Mouse (Mus musculus) midbrain, embryonic 11.5 days (tissue): ENCODE data around the gene Lrp5. TPM values are rescaled to one million over a fixed set of nuclear protein-coding genes. Genes with fewer than 3 reads are reported as not detected.

Experiments
- ATAC-seq: fragments of 200-750 bp; cut with Nextera tagmentation; 2 replicates; pipeline ENCODE4 v1.8.0; 2017; ENCODE audit warnings: moderate TSS enrichment, moderate library complexity; ENCODE audit not compliant: low FRiP score
- DNase-seq: peaks from one replicate; pipeline ENCODE4 v3.0.0; 2015; ENCODE audit warnings: low spot score; ENCODE audit errors: missing footprints
- H3K27ac ChIP-seq: fragments of 300-500 bp; sonication (generic); 2 replicates; pipeline ENCODE4 v1.5.1; 2014; ENCODE audit warnings: low read depth, low read length
- H3K27me3 ChIP-seq: fragments of 300-500 bp; sonication (generic); 2 replicates; pipeline ENCODE4 v1.6.1; 2014; ENCODE audit warnings: mild to moderate bottlenecking, low read length, moderate library complexity, mixed read lengths; ENCODE audit not compliant: control insufficient read depth, insufficient read depth
- H3K36me3 ChIP-seq: fragments of 300-500 bp; sonication (generic); 2 replicates; pipeline ENCODE4 v1.6.1; 2014; ENCODE audit warnings: mild to moderate bottlenecking, low read length, moderate library complexity, mixed read lengths; ENCODE audit not compliant: control insufficient read depth, insufficient read depth
- H3K4me1 ChIP-seq: fragments of 300-500 bp; sonication (generic); 2 replicates; pipeline ENCODE4 v1.6.1; 2014; ENCODE audit warnings: low read length; ENCODE audit not compliant: control insufficient read depth, insufficient read depth
- H3K4me2 ChIP-seq: fragments of 300-500 bp; sonication (generic); 2 replicates; pipeline ENCODE4 v1.6.1; 2014; ENCODE audit warnings: mild to moderate bottlenecking, moderate library complexity
- H3K4me3 ChIP-seq: fragments of 300-500 bp; sonication (generic); 2 replicates; pipeline ENCODE4 v1.5.1; 2014; ENCODE audit warnings: low read depth, low read length
- H3K9ac ChIP-seq: fragments of 300-500 bp; sonication (generic); 2 replicates; pipeline ENCODE4 v1.6.1; 2014; ENCODE audit warnings: low read length
- H3K9me3 ChIP-seq: fragments of 300-500 bp; sonication (generic); 2 replicates; pipeline ENCODE4 v1.6.1; 2016; ENCODE audit warnings: low read length; ENCODE audit not compliant: control insufficient read depth
- WGBS: fragments of 180-500 bp; shearing (Covaris S2); extraction: QIAGEN DNeasy Blood & Tissue Kit; methylation state at CpG from one replicate; pipeline ENCODE4 v1.1.7; 2014; 5-methylcytosine and 5-hydroxymethylcytosine counted together
- polyA plus RNA-seq: library from polyadenylated mRNA; unstranded; fragments of >200 nt; fragmentation: Nextera tagmentation; extraction: Ambion mirVana; gene quantifications from 2 replicates; pipeline ENCODE4 v1.2.1, GENCODE M21; 2014

Gene Lrp5
- polyA plus RNA-seq, 1 experiment from 2014 or later: 2.8 TPM

DNA sequence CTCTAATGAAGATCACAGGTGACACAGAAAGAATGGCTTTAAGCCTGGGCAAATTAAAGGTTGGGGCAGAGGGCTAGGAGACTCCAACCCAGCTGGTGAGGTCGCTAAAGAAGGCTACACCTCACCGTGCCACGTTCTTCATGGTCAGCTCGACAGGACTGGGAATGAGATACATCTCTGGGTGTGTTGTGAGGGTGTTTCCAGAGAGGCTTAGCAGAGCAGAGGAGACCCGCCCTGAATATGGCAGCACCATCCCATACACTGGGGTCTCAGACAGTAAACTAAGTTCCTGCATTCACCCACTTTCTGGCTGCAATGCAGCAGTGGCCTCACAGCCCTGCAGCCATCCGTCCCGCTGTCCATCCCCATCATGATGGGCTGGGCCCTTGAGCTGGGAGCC is 46.8 kb downstream of the Lrp5 start:
- no peak overlapping the region for H3K27ac ChIP-seq
- H3K9me3 ChIP-seq: no peaks in the 10 kb centered on the region
- peaks cover 8% of the 10 kb centered on the region for H3K4me1 ChIP-seq
- no peak overlapping the region for H3K9ac ChIP-seq
- WGBS: 89% methylated on average over 7 of the region's 7 CpGs
- no peak overlapping the region for H3K4me3 ChIP-seq
- H3K36me3 ChIP-seq: peaks cover 2% of the 10 kb centered on the region; the same call in 1 of the 2 replicates
- DNase-seq: no peak
- ATAC-seq: no peak
- no peaks in the 10 kb centered on the region for H3K27me3 ChIP-seq
- no peak overlapping the region for H3K4me2 ChIP-seq

DNA sequence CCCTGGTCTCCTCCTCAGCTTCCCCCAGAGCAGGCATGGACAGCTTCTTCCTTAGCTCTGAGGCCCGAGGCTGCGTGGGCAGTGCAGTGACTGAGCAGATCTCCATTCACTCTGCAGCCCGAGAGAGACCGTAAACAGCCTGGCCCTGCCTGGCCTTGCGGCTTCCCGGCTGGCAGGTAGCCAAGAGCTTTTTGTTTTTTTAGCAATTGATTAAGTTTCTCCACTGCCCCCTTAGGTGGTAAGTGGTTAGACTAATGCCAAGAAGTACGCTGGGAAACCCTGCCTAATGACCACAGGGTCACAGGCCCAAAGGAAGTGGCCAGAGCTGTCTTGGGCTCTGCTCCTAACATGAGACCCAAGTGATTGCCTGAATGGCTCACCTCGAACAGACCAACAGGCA is 47.7 kb downstream of the Lrp5 start:
- H3K27ac ChIP-seq: no peak overlapping the region
- no peaks in the 10 kb centered on the region for H3K27me3 ChIP-seq
- ATAC-seq (no peak), DNase-seq (no peak)
- H3K36me3 ChIP-seq: no peaks in the 10 kb centered on the region
- no peak overlapping the region for H3K4me3 ChIP-seq
- 80% methylated on average over 8 of the region's 8 CpGs for WGBS
- no peak overlapping the region for H3K9ac ChIP-seq
- H3K4me1 ChIP-seq: peaks cover 8% of the 10 kb centered on the region
- H3K4me2 ChIP-seq: no peak overlapping the region
- H3K9me3 ChIP-seq: no peaks in the 10 kb centered on the region

DNA sequence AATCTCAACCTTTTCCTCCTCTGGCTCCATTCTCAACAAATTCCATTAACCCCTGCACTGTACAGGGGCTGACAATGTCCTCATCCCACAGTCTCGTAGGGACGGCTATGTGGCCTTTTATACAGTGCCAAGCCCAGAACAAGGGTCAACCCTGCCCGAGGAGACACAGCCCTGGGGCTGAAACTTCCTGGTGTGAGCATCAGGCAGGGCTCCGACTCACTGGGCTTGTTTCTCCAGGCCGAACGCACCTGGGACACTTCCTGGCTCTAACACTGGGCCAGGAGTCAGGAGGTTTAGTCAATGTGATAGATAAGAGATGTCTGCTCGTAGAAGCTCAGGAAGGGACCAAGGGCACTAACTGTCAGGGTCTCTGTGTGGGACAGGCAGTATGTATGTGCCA is 54.3 kb downstream of the Lrp5 start:
- ATAC-seq: no peak
- no peak for DNase-seq
- 87% methylated on average over 7 of the region's 7 CpGs for WGBS
- Histone ChIP-seq H3K4me2 (no peak overlapping the region), H3K27ac (no peak overlapping the region), H3K9ac (no peak overlapping the region), H3K36me3 (no peaks in the 10 kb centered on the region; the same call in 1 of the 2 replicates), H3K4me1 (no peaks in the 10 kb centered on the region), H3K9me3 (no peaks in the 10 kb centered on the region), H3K27me3 (no peaks in the 10 kb centered on the region), H3K4me3 (no peak overlapping the region)

DNA sequence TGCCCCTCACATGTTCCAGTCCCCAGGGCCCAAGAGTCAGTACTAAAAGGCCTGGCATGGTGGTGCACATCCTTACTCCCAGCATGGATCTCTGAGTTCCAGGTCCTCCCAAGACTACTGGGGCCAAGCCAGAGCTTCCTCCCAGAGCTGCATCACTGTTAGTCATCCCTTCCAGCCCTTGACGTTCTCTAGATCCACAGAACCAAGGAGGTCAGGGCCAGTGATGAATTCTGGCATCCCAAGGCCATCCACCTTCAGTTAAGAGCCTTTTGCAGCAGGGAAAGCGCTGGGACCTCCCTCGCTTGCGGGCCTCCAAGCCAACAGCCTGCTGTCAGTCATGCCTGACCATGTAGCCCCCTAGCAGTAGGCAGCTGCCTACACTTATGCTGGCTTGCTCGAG is 54.9 kb downstream of the Lrp5 start:
- no peak overlapping the region for H3K4me3 ChIP-seq
- no peaks in the 10 kb centered on the region for H3K4me1 ChIP-seq
- DNase-seq (no peak), ATAC-seq (no peak)
- WGBS: 90% methylated on average over 5 of the region's 5 CpGs
- no peak overlapping the region for H3K4me2 ChIP-seq
- no peaks in the 10 kb centered on the region for H3K9me3 ChIP-seq
- H3K9ac ChIP-seq: no peak overlapping the region
- no peaks in the 10 kb centered on the region; the same call in 1 of the 2 replicates for H3K36me3 ChIP-seq
- no peak overlapping the region for H3K27ac ChIP-seq
- H3K27me3 ChIP-seq: no peaks in the 10 kb centered on the region

DNA sequence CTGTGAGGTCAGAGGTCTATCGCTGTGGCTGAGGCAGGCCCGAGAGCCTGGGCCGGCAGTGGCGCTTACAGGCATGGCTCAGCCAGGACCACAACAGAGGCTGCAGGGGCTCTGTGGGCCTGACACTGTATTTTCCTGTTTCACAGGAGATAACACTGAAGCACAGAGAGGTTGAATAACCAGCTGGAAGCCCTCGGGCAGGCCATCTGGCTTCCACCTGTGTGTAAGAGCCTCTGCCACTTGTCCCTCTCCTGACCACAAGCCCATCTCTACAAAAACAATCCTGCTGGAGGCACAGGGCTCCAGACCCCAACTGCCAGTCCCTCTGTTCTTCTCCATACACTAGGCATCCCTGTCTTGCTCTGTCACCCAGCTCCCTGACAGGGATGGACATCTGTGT is 55.9 kb downstream of the Lrp5 start:
- no peak for DNase-seq
- Histone ChIP-seq H3K27ac (no peak overlapping the region), H3K27me3 (no peaks in the 10 kb centered on the region), H3K9ac (no peak overlapping the region), H3K4me3 (no peak overlapping the region), H3K9me3 (no peaks in the 10 kb centered on the region), H3K4me1 (no peaks in the 10 kb centered on the region), H3K4me2 (no peak overlapping the region), H3K36me3 (no peaks in the 10 kb centered on the region; the same call in 1 of the 2 replicates)
- 83% methylated on average over 5 of the region's 5 CpGs for WGBS
- no peak for ATAC-seq

DNA sequence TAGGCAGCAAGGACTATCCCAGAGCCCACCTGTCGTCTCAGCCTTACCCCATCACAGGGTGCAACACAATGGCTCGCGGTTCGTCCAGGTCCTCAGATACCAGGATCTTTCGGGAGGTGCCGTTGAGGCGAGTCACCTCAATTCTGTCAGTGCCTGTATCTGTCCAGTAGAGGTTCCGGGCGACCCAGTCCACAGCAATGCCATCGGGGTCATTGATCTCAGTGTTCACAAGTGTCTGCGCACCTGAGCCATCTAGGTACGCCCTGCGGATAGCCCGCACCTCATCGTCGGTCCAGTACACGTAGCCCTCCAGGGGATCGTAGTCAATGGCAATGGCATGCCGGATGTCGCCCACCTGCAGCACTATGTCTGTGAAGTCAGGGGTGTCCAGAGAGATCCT is 56.3 kb downstream of the Lrp5 start:
- H3K4me3 ChIP-seq: no peak overlapping the region
- no peak overlapping the region for H3K27ac ChIP-seq
- DNase-seq (no peak), ATAC-seq (no peak)
- 97% methylated on average over 20 of the region's 20 CpGs for WGBS
- H3K9me3 ChIP-seq: no peaks in the 10 kb centered on the region
- no peak overlapping the region for H3K4me2 ChIP-seq
- no peaks in the 10 kb centered on the region for H3K27me3 ChIP-seq
- H3K9ac ChIP-seq: no peak overlapping the region
- H3K4me1 ChIP-seq: no peaks in the 10 kb centered on the region
- H3K36me3 ChIP-seq: no peaks in the 10 kb centered on the region; the same call in 1 of the 2 replicates

DNA sequence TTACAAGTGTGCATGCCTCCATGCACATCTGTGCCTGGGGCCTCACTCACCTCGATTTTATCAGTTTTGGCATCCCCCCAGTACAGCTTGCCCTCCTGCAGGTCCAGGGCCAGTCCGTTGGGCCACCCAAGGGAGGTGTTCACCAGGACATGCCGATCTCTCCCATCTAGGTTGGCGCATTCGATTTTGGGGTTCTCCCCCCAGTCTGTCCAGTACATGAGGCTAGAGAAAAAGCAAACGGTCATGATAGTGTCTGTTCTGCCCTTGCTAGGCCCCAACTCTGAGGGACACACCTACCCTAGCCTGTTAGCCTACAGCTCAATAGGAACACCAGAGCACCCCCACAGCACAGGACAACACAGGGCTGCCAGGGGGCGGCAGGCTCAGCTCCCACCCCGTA is 58.1 kb downstream of the Lrp5 start:
- Histone ChIP-seq H3K4me3 (no peak overlapping the region), H3K4me1 (no peaks in the 10 kb centered on the region), H3K9ac (no peak overlapping the region), H3K4me2 (no peak overlapping the region), H3K36me3 (no peaks in the 10 kb centered on the region; the same call in 1 of the 2 replicates), H3K9me3 (no peaks in the 10 kb centered on the region), H3K27me3 (no peaks in the 10 kb centered on the region), H3K27ac (no peak overlapping the region)
- no peak for ATAC-seq
- DNase-seq: no peak
- 89% methylated on average over 8 of the region's 8 CpGs for WGBS

DNA sequence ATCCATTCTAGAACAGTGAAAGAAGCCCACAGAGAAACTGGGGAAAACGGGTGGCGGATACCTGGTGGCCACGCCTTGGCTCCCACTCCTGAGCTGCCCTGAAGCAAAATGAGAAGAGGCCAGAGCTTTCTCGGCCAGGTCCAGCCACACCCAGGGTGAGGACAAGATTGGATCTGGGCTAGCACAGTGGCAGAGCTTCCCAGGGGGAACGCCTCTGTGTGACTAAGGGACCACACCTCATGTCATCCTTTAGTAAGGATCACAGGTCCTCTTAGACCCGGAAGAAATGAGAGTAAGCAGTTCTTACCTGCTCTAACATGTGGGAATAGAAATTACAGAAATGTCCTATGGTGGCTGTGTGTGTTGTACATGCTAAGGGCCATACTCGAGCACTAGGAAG is 61.3 kb downstream of the Lrp5 start:
- Histone ChIP-seq H3K27me3 (no peaks in the 10 kb centered on the region), H3K9me3 (no peaks in the 10 kb centered on the region), H3K4me3 (no peak overlapping the region), H3K4me2 (no peak overlapping the region), H3K36me3 (peaks cover 9% of the 10 kb centered on the region; the same call in 1 of the 2 replicates), H3K27ac (no peak overlapping the region), H3K4me1 (no peaks in the 10 kb centered on the region), H3K9ac (no peak overlapping the region)
- DNase-seq: no peak
- 88% methylated on average over 7 of the region's 7 CpGs for WGBS
- no peak for ATAC-seq

DNA sequence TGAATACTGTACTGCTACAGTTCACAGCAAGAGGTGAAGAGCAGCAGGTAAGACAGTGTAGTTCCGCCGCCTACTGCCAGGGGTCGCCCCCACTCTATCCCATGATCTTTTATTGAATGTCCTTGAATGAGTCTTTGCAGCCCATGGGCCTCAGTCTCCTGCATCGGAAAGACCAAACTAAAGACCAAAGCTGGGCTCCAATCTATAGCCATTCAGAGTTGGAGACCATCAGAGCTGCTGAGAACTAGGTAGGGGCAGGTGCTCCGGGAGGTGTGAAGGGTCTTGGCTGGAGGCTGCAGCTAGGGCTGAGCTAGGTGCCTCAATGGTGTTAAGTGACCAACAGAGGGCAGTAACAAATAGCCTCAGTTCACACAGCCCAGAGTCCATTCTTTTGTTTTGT is 62.5 kb downstream of the Lrp5 start:
- peak; percentile 50; the same call in 1 of the 2 replicates for ATAC-seq
- H3K36me3 ChIP-seq: peaks cover 16% of the 10 kb centered on the region; the same call in 1 of the 2 replicates
- 78% methylated on average over 5 of the region's 5 CpGs for WGBS

More for the DNA sequence above, 62.5 kb downstream of the Lrp5 start:
- Histone ChIP-seq H3K4me3 (no peak overlapping the region), H3K27me3 (no peaks in the 10 kb centered on the region), H3K4me2 (no peak overlapping the region), H3K4me1 (no peaks in the 10 kb centered on the region), H3K27ac (no peak overlapping the region), H3K9ac (no peak overlapping the region), H3K9me3 (no peaks in the 10 kb centered on the region; the same call in 1 of the 2 replicates)
- DNase-seq: peak; percentile 91
